Mouse (Mus musculus): ENCODE measurements around the gene Ndufs8. TPM values are rescaled to one million over a fixed set of nuclear protein-coding genes. Genes with fewer than 3 reads are reported as not detected.

The Ndufs8 gene
- total and polyA plus RNA-seq, 3 experiments: 89.6 to 200 (median 128) TPM

- H3K36me3 ChIP-seq (replicated peaks): no peaks in the 10 kb centered on the region
- 0 out of 2 replicates have a peak, but pooled peaks cover 5% of the 10 kb centered on the region for H3K4me1 ChIP-seq (ENCODE audit: insufficient read depth, low read depth, low read length)
- ATAC-seq (ENCODE audit: extremely low read depth, insufficient number of reproducible peaks, low FRiP score, poor library complexity, severe bottlenecking) (no peak), DNase-seq (ENCODE audit: low spot score) (no peak)
- H3K9me3 ChIP-seq (replicated peaks): no peaks in the 10 kb centered on the region
- TF ChIP-seq TAL1 (conservative IDR thresholded peaks at IDR 0.05; ENCODE audit: low read depth, low read length) (no peak), POLR2AphosphoS5 (IDR thresholded peaks at IDR 0.05; ENCODE audit: insufficient replicate concordance, low read depth, low read length) (no peak), GATA1 (IDR thresholded peaks at IDR 0.05; ENCODE audit: borderline replicate concordance, low read length) (no peak), CTCF (IDR thresholded peaks at IDR 0.05; ENCODE audit: low read depth, low read length) (no peak), GATA2 (IDR thresholded peaks at IDR 0.05; ENCODE audit: borderline replicate concordance, low read depth, low read length) (no peak)
- peaks cover 52% of the 10 kb centered on the region for H3K27me3 ChIP-seq (ENCODE audit: insufficient read depth, low read length)
- no peak overlapping the region for H3K4me3 ChIP-seq (ENCODE audit: low read depth, low read length)
Observed at GRCm38 (mm10) chr19:3924190-3924589, 11.6 kb upstream of the Ndufs8 start.

- no peak overlapping the region for H3K4me3 ChIP-seq (ENCODE audit: low read depth, low read length)
- H3K4me1 ChIP-seq (ENCODE audit: insufficient read depth, low read depth, low read length): 0 out of 2 replicates have a peak, but pooled peaks cover 5% of the 10 kb centered on the region
- ATAC-seq (ENCODE audit: extremely low read depth, insufficient number of reproducible peaks, low FRiP score, poor library complexity, severe bottlenecking) (no peak), DNase-seq (ENCODE audit: low spot score) (no peak)
- H3K27me3 ChIP-seq (ENCODE audit: insufficient read depth, low read length): peaks cover 47% of the 10 kb centered on the region
- TF ChIP-seq POLR2AphosphoS5 (IDR thresholded peaks at IDR 0.05; ENCODE audit: insufficient replicate concordance, low read depth, low read length): no peak
- H3K36me3 ChIP-seq (replicated peaks): no peaks in the 10 kb centered on the region
- no peaks in the 10 kb centered on the region for H3K9me3 ChIP-seq (replicated peaks)
Observed at GRCm38 (mm10) chr19:3923586-3923985, 11.0 kb upstream of the Ndufs8 start.

- no peaks in the 10 kb centered on the region for H3K9me3 ChIP-seq (replicated peaks)
- ATAC-seq (ENCODE audit: extremely low read depth, insufficient number of reproducible peaks, low FRiP score, poor library complexity, severe bottlenecking) (no peak), DNase-seq (ENCODE audit: low spot score) (no peak)
- no peaks in the 10 kb centered on the region for H3K36me3 ChIP-seq (replicated peaks)
- no peak for TF ChIP-seq TAL1 (conservative IDR thresholded peaks at IDR 0.05; ENCODE audit: low read depth, low read length)
- TF ChIP-seq GATA1 (IDR thresholded peaks at IDR 0.05; ENCODE audit: borderline replicate concordance, low read length): no peak
- TF ChIP-seq POLR2AphosphoS5 (IDR thresholded peaks at IDR 0.05; ENCODE audit: insufficient replicate concordance, low read depth, low read length): no peak
- TF ChIP-seq CTCF (IDR thresholded peaks at IDR 0.05; ENCODE audit: low read depth, low read length): no peak
- TF ChIP-seq GATA2 (IDR thresholded peaks at IDR 0.05; ENCODE audit: borderline replicate concordance, low read depth, low read length): no peak
- no peak overlapping the region for H3K4me3 ChIP-seq (ENCODE audit: low read depth, low read length)
- peaks cover 42% of the 10 kb centered on the region for H3K27me3 ChIP-seq (ENCODE audit: insufficient read depth, low read length)
- H3K4me1 ChIP-seq (ENCODE audit: insufficient read depth, low read depth, low read length): 0 out of 2 replicates have a peak, but pooled peaks cover 5% of the 10 kb centered on the region
Observed at GRCm38 (mm10) chr19:3922661-3923371, 10.2 kb upstream of the Ndufs8 start.

- no peak for ATAC-seq (ENCODE audit: extremely low read depth, insufficient number of reproducible peaks, low FRiP score, poor library complexity, severe bottlenecking)
- peaks cover 26% of the 10 kb centered on the region for H3K27me3 ChIP-seq (ENCODE audit: insufficient read depth, low read length)
- no peak for TF ChIP-seq GATA1 (IDR thresholded peaks at IDR 0.05; ENCODE audit: borderline replicate concordance, low read length)
- TF ChIP-seq POLR2AphosphoS5 (IDR thresholded peaks at IDR 0.05; ENCODE audit: insufficient replicate concordance, low read depth, low read length): no peak
- no peak for TF ChIP-seq CTCF (IDR thresholded peaks at IDR 0.05; ENCODE audit: low read depth, low read length)
- no peak for TF ChIP-seq GATA2 (IDR thresholded peaks at IDR 0.05; ENCODE audit: borderline replicate concordance, low read depth, low read length)
- no peak for TF ChIP-seq TAL1 (conservative IDR thresholded peaks at IDR 0.05; ENCODE audit: low read depth, low read length)
- no peaks in the 10 kb centered on the region for H3K9me3 ChIP-seq (replicated peaks)
- peaks cover 8% of the 10 kb centered on the region for H3K36me3 ChIP-seq (replicated peaks)
- no peak for DNase-seq (ENCODE audit: low spot score)
- H3K4me3 ChIP-seq (ENCODE audit: low read depth, low read length): no peak overlapping the region
- H3K4me1 ChIP-seq (ENCODE audit: insufficient read depth, low read depth, low read length): peaks cover 14% of the 10 kb centered on the region
Observed at GRCm38 (mm10) chr19:3919928-3920327, 7.4 kb upstream of the Ndufs8 start.

- DNase-seq (ENCODE audit: low spot score) (no peak), ATAC-seq (ENCODE audit: extremely low read depth, insufficient number of reproducible peaks, low FRiP score, poor library complexity, severe bottlenecking) (no peak)
- Histone ChIP-seq H3K27me3 (ENCODE audit: insufficient read depth, low read length) (peaks cover 9% of the 10 kb centered on the region), H3K4me3 (ENCODE audit: low read depth, low read length) (no peak overlapping the region), H3K4me1 (ENCODE audit: insufficient read depth, low read depth, low read length) (peaks cover 31% of the 10 kb centered on the region), H3K36me3 (replicated peaks) (peaks cover 10% of the 10 kb centered on the region), H3K9me3 (replicated peaks) (no peaks in the 10 kb centered on the region)
- TF ChIP-seq CTCF (IDR thresholded peaks at IDR 0.05; ENCODE audit: low read depth, low read length) (no peak), TAL1 (conservative IDR thresholded peaks at IDR 0.05; ENCODE audit: low read depth, low read length) (no peak), GATA1 (IDR thresholded peaks at IDR 0.05; ENCODE audit: borderline replicate concordance, low read length) (no peak), GATA2 (IDR thresholded peaks at IDR 0.05; ENCODE audit: borderline replicate concordance, low read depth, low read length) (no peak), POLR2AphosphoS5 (IDR thresholded peaks at IDR 0.05; ENCODE audit: insufficient replicate concordance, low read depth, low read length) (no peak)
Observed at GRCm38 (mm10) chr19:3916727-3917126, 4.2 kb upstream of the Ndufs8 start.

GRCm38 (mm10) chr19:3914535-3914934 is 2.0 kb upstream of the Ndufs8 start:
- peaks cover 32% of the 10 kb centered on the region for H3K36me3 ChIP-seq (replicated peaks)
- H3K27me3 ChIP-seq (ENCODE audit: insufficient read depth, low read length): no peaks in the 10 kb centered on the region
- ATAC-seq (ENCODE audit: extremely low read depth, insufficient number of reproducible peaks, low FRiP score, poor library complexity, severe bottlenecking) (no peak), DNase-seq (ENCODE audit: low spot score) (peak; percentile 41)
- TF ChIP-seq CTCF (IDR thresholded peaks at IDR 0.05; ENCODE audit: low read depth, low read length) (no peak), TAL1 (conservative IDR thresholded peaks at IDR 0.05; ENCODE audit: low read depth, low read length) (no peak), POLR2AphosphoS5 (IDR thresholded peaks at IDR 0.05; ENCODE audit: insufficient replicate concordance, low read depth, low read length) (no peak), GATA2 (IDR thresholded peaks at IDR 0.05; ENCODE audit: borderline replicate concordance, low read depth, low read length) (no peak), GATA1 (IDR thresholded peaks at IDR 0.05; ENCODE audit: borderline replicate concordance, low read length) (no peak)
- H3K4me1 ChIP-seq (ENCODE audit: insufficient read depth, low read depth, low read length): peaks cover 47% of the 10 kb centered on the region
- H3K9me3 ChIP-seq (replicated peaks): no peaks in the 10 kb centered on the region
- H3K4me3 ChIP-seq (ENCODE audit: low read depth, low read length): no peak overlapping the region; the same call in 1 of the 2 replicates

All from G1E (cell line).